Comparison of ENCODE assay signal across 35 mouse cellular contexts in genomic region chr1:62632886-62633285, GRCm38 (mm10).
"Had no signal": no experiment of that assay in that cellular context is flagged by ENCODE, and none has a peak within 500 bp of the region (broad histone marks: within the 10 kb centered on the region; RNA-seq: fewer than 3 reads in every experiment).

No protein-coding gene starts in this region.

- H3K4me3 ChIP-seq: heart, adult 2 months; heart, embryonic 10.5 days; heart, embryonic 12.5 days; heart, embryonic 13.5 days; heart, embryonic 15.5 days; hindbrain, embryonic 10.5 days; hindbrain, embryonic 12.5 days; hindbrain, embryonic 13.5 days; hindbrain, embryonic 15.5 days; intestine, embryonic 15.5 days; kidney, embryonic 15.5 days; layer of hippocampus, adult 2 months; left cerebral cortex, adult 2 months had no signal

- DNase-seq: heart, adult 2 months; heart, postnatal 14 days; heart, postnatal 36 days; heart, postnatal 4 days; kidney, adult 11 months; kidney, adult 18-20 months; kidney, adult 2 months; kidney, adult 8-10 months; kidney, adult 9 months; kidney, postnatal 10 days; kidney, postnatal 14 days; kidney, postnatal 25 days; kidney, postnatal 36 days; kidney, postnatal 4 days; layer of hippocampus, adult 9-11 months; layer of hippocampus, postnatal 36 days had no signal

- H3K27me3 ChIP-seq: heart, embryonic 12.5 days; heart, embryonic 13.5 days; heart, embryonic 15.5 days; hindbrain, embryonic 12.5 days; hindbrain, embryonic 13.5 days; hindbrain, embryonic 15.5 days; intestine, embryonic 15.5 days; kidney, embryonic 15.5 days had no signal

- H3K27ac ChIP-seq: heart, adult 2 months; heart, embryonic 13.5 days; heart, embryonic 15.5 days; hindbrain, embryonic 10.5 days; hindbrain, embryonic 12.5 days; hindbrain, embryonic 13.5 days; hindbrain, embryonic 14.5 days; hindbrain, embryonic 15.5 days; hindbrain, postnatal 0 days; intestine, embryonic 15.5 days; kidney, embryonic 15.5 days; kidney, postnatal 0 days; layer of hippocampus, adult 2 months; left cerebral cortex, adult 2 months had no signal

- H3K36me3 ChIP-seq: heart, embryonic 10.5 days; heart, embryonic 12.5 days; heart, embryonic 13.5 days; heart, embryonic 15.5 days; hindbrain, embryonic 10.5 days; hindbrain, embryonic 12.5 days; hindbrain, embryonic 13.5 days; hindbrain, embryonic 15.5 days; intestine, embryonic 15.5 days; kidney, embryonic 15.5 days had no signal

- ATAC-seq: hindbrain, embryonic 16.5 days; hindbrain, postnatal 0 days; inflammation-experienced regulatory T-cells, adult 6 months; intestine, embryonic 15.5 days; intestine, embryonic 16.5 days had no signal

- H3K4me2 ChIP-seq: heart, embryonic 11.5 days; heart, embryonic 12.5 days; heart, embryonic 13.5 days; heart, embryonic 15.5 days; hindbrain, embryonic 12.5 days; hindbrain, embryonic 13.5 days; hindbrain, embryonic 14.5 days; hindbrain, embryonic 15.5 days; intestine, embryonic 15.5 days; kidney, embryonic 15.5 days had no signal

- H3K9me3 ChIP-seq: heart, embryonic 10.5 days; heart, embryonic 15.5 days; hindbrain, embryonic 10.5 days; hindbrain, embryonic 12.5 days; hindbrain, embryonic 13.5 days; hindbrain, embryonic 15.5 days; intestine, embryonic 15.5 days; kidney, embryonic 15.5 days had no signal

- H3K9ac ChIP-seq: heart, embryonic 12.5 days; heart, embryonic 13.5 days; heart, embryonic 15.5 days; hindbrain, embryonic 12.5 days; hindbrain, embryonic 13.5 days; hindbrain, embryonic 14.5 days; hindbrain, embryonic 15.5 days; intestine, embryonic 15.5 days; kidney, embryonic 15.5 days had no signal
